Mouse (Mus musculus) liver, embryonic 14.5 days (tissue): Measurements from ENCODE around the gene Hdgf.

Source experiments
- CTCF ChIP-seq: IDR thresholded peaks from 2 replicates; pipeline ENCODE4 v1.5.1; 2016; ENCODE audit warnings: antibody characterized with exemption, low read depth, control low read depth
- EP300 ChIP-seq: IDR thresholded peaks from 2 replicates; pipeline ENCODE4 v1.6.1; 2016; ENCODE audit warnings: antibody characterized with exemption, low read depth

- TF ChIP-seq CTCF: no peak
- no peak for TF ChIP-seq EP300
Measured at GRCm38 (mm10) chr3:87916990-87917389, 10.9 kb downstream of the Hdgf start.
